Mouse (Mus musculus): Measurements from ENCODE around the gene Atp6v0a1.

Gene Atp6v0a1

GRCm38 (mm10) chr11:101024001-101024400, 14.7 kb downstream of the Atp6v0a1 start:
- H3K4me3 ChIP-seq (replicated peaks; ENCODE audit: low read length) = no peak overlapping the region
- H3K9me3 ChIP-seq (ENCODE audit: low read length) = no peaks in the 10 kb centered on the region
- TF ChIP-seq POU5F1 (IDR thresholded peaks at IDR 0.05; ENCODE audit: borderline replicate concordance, low read length) (no peak), CTCF (conservative IDR thresholded peaks at IDR 0.05; ENCODE audit: low read length) (no peak), NANOG (IDR thresholded peaks at IDR 0.05; ENCODE audit: borderline replicate concordance, low read length) (no peak)
- no peaks in the 10 kb centered on the region for H3K27me3 ChIP-seq (ENCODE audit: insufficient read depth, low read length)
- H3K36me3 ChIP-seq (ENCODE audit: insufficient read depth, low read length) = peaks cover 45% of the 10 kb centered on the region
- peaks cover 6% of the 10 kb centered on the region; the same call in 1 of the 2 replicates for H3K4me1 ChIP-seq (replicated peaks; ENCODE audit: low read depth, low read length)

- Histone ChIP-seq H3K4me1 (replicated peaks; ENCODE audit: low read depth, low read length) (peaks cover 6% of the 10 kb centered on the region; the same call in 1 of the 2 replicates), H3K27me3 (ENCODE audit: insufficient read depth, low read length) (no peaks in the 10 kb centered on the region), H3K4me3 (replicated peaks; ENCODE audit: low read length) (no peak overlapping the region), H3K9me3 (ENCODE audit: low read length) (no peaks in the 10 kb centered on the region), H3K36me3 (ENCODE audit: insufficient read depth, low read length) (peaks cover 35% of the 10 kb centered on the region)
- TF ChIP-seq CTCF (conservative IDR thresholded peaks at IDR 0.05; ENCODE audit: low read length) (no peak), NANOG (IDR thresholded peaks at IDR 0.05; ENCODE audit: borderline replicate concordance, low read length) (no peak), POU5F1 (IDR thresholded peaks at IDR 0.05; ENCODE audit: borderline replicate concordance, low read length) (no peak)
Measured at GRCm38 (mm10) chr11:101027121-101027520, 17.9 kb downstream of the Atp6v0a1 start.

GRCm38 (mm10) chr11:101029320-101029719, 20.1 kb downstream of the Atp6v0a1 start:
- H3K4me3 ChIP-seq (replicated peaks; ENCODE audit: low read length) = no peak overlapping the region
- no peaks in the 10 kb centered on the region for H3K4me1 ChIP-seq (replicated peaks; ENCODE audit: low read depth, low read length)
- TF ChIP-seq POU5F1 (IDR thresholded peaks at IDR 0.05; ENCODE audit: borderline replicate concordance, low read length) (no peak), NANOG (IDR thresholded peaks at IDR 0.05; ENCODE audit: borderline replicate concordance, low read length) (no peak), CTCF (conservative IDR thresholded peaks at IDR 0.05; ENCODE audit: low read length) (no peak)

GRCm38 (mm10) chr11:101030136-101030807, 21.0 kb downstream of the Atp6v0a1 start:
- Histone ChIP-seq H3K4me1 (replicated peaks; ENCODE audit: low read depth, low read length) (no peaks in the 10 kb centered on the region), H3K36me3 (ENCODE audit: insufficient read depth, low read length) (peaks cover 44% of the 10 kb centered on the region), H3K4me3 (replicated peaks; ENCODE audit: low read length) (no peak overlapping the region), H3K9me3 (ENCODE audit: low read length) (no peaks in the 10 kb centered on the region), H3K27me3 (ENCODE audit: insufficient read depth, low read length) (no peaks in the 10 kb centered on the region)
- TF ChIP-seq CTCF (conservative IDR thresholded peaks at IDR 0.05; ENCODE audit: low read length) (no peak), NANOG (IDR thresholded peaks at IDR 0.05; ENCODE audit: borderline replicate concordance, low read length) (no peak), POU5F1 (IDR thresholded peaks at IDR 0.05; ENCODE audit: borderline replicate concordance, low read length) (no peak)

More at GRCm38 (mm10) chr11:101029320-101029719, 20.1 kb downstream of the Atp6v0a1 start:
- Histone ChIP-seq H3K36me3 (ENCODE audit: insufficient read depth, low read length) (peaks cover 43% of the 10 kb centered on the region), H3K27me3 (ENCODE audit: insufficient read depth, low read length) (no peaks in the 10 kb centered on the region), H3K9me3 (ENCODE audit: low read length) (no peaks in the 10 kb centered on the region)

DNA sequence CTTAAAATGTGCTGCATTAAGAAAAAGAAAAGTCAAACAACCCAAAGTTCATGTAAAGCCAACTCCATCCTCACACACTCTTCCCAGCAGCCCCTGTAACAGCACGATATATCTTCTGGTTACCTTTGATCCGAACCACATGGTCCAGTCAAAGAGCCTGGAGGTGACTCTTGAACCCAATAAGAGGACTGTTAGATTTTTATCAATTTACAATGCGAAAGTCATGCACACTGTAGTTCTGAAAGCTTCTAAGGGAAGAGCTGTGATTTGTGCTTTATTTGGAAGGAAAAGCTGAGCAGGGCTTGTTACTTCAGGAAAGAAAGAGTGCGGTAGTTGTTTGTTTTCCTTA, 21.5 kb downstream of the Atp6v0a1 start:
- Histone ChIP-seq H3K9me3 (ENCODE audit: low read length) (no peaks in the 10 kb centered on the region), H3K4me1 (replicated peaks; ENCODE audit: low read depth, low read length) (no peaks in the 10 kb centered on the region), H3K4me3 (replicated peaks; ENCODE audit: low read length) (no peak overlapping the region), H3K36me3 (ENCODE audit: insufficient read depth, low read length) (peaks cover 44% of the 10 kb centered on the region), H3K27me3 (ENCODE audit: insufficient read depth, low read length) (no peaks in the 10 kb centered on the region)
- TF ChIP-seq NANOG (IDR thresholded peaks at IDR 0.05; ENCODE audit: borderline replicate concordance, low read length) (no peak), POU5F1 (IDR thresholded peaks at IDR 0.05; ENCODE audit: borderline replicate concordance, low read length) (no peak), CTCF (conservative IDR thresholded peaks at IDR 0.05; ENCODE audit: low read length) (no peak)

GRCm38 (mm10) chr11:101031470-101031869, 22.2 kb downstream of the Atp6v0a1 start:
- Histone ChIP-seq H3K9me3 (ENCODE audit: low read length) (no peaks in the 10 kb centered on the region), H3K27me3 (ENCODE audit: insufficient read depth, low read length) (no peaks in the 10 kb centered on the region), H3K4me1 (replicated peaks; ENCODE audit: low read depth, low read length) (no peaks in the 10 kb centered on the region), H3K4me3 (replicated peaks; ENCODE audit: low read length) (no peak overlapping the region), H3K36me3 (ENCODE audit: insufficient read depth, low read length) (peaks cover 44% of the 10 kb centered on the region)
- TF ChIP-seq CTCF (conservative IDR thresholded peaks at IDR 0.05; ENCODE audit: low read length) (no peak), POU5F1 (IDR thresholded peaks at IDR 0.05; ENCODE audit: borderline replicate concordance, low read length) (no peak), NANOG (IDR thresholded peaks at IDR 0.05; ENCODE audit: borderline replicate concordance, low read length) (no peak)

GRCm38 (mm10) chr11:101033856-101034500, 24.7 kb downstream of the Atp6v0a1 start:
- H3K4me3 ChIP-seq (replicated peaks; ENCODE audit: low read length) = no peak overlapping the region
- TF ChIP-seq CTCF (conservative IDR thresholded peaks at IDR 0.05; ENCODE audit: low read length) = no peak
- no peak for TF ChIP-seq NANOG (IDR thresholded peaks at IDR 0.05; ENCODE audit: borderline replicate concordance, low read length)
- no peak for TF ChIP-seq POU5F1 (IDR thresholded peaks at IDR 0.05; ENCODE audit: borderline replicate concordance, low read length)
- peaks cover 53% of the 10 kb centered on the region for H3K36me3 ChIP-seq (ENCODE audit: insufficient read depth, low read length)
- H3K4me1 ChIP-seq (replicated peaks; ENCODE audit: low read depth, low read length) = no peaks in the 10 kb centered on the region
- no peaks in the 10 kb centered on the region for H3K27me3 ChIP-seq (ENCODE audit: insufficient read depth, low read length)
- H3K9me3 ChIP-seq (ENCODE audit: low read length) = no peaks in the 10 kb centered on the region

- Histone ChIP-seq H3K4me3 (replicated peaks; ENCODE audit: low read length) (no peak overlapping the region), H3K27me3 (ENCODE audit: insufficient read depth, low read length) (no peaks in the 10 kb centered on the region), H3K36me3 (ENCODE audit: insufficient read depth, low read length) (peaks cover 51% of the 10 kb centered on the region), H3K9me3 (ENCODE audit: low read length) (no peaks in the 10 kb centered on the region), H3K4me1 (replicated peaks; ENCODE audit: low read depth, low read length) (no peaks in the 10 kb centered on the region)
- TF ChIP-seq CTCF (conservative IDR thresholded peaks at IDR 0.05; ENCODE audit: low read length) (no peak), POU5F1 (IDR thresholded peaks at IDR 0.05; ENCODE audit: borderline replicate concordance, low read length) (no peak)
Measured at GRCm38 (mm10) chr11:101034614-101035327, 25.5 kb downstream of the Atp6v0a1 start.

Measured in E14TG2a.4 (cell line).